In the genomic region with DNA sequence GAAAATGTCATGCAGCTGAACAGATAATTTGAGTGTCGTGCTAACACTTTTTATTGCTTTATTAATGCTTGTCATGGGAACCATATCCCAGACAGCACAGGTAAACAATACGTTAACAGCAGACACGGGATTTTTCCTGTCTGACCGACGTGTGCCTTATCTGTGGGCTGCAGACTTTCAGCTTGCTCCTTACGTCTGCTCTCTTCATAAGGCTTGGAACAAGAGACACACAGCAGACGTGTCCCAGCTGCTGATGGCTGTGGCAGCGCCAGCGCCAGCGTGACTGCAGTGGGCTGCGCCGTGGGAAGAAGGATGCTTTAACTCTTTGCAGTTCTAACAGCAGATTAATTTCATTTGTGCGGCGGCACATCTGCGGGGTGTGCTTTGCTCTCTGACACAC, we compare ENCODE assay signal across 9 mouse cellular contexts.
DNase-seq lines count a peak whose midpoint lies in the region; ATAC-seq lines count a peak whose summit lies in the region.
"Had no signal": no experiment of that assay in that cellular context is flagged by ENCODE, and none has a peak within 500 bp of the region (broad histone marks: within the 10 kb centered on the region; RNA-seq: fewer than 3 reads in every experiment).

No protein-coding gene starts in this region.

- no peaks in the 10 kb centered on the region for H3K27me3 ChIP-seq in hindbrain, embryonic 11.5 days (ENCODE audit: control insufficient read depth, insufficient read depth, low read length)
- H3K27me3 ChIP-seq in hindbrain, embryonic 10.5 days (ENCODE audit: insufficient read depth, poor library complexity, severe bottlenecking) = no peaks in the 10 kb centered on the region
- no peaks in the 10 kb centered on the region for H3K27me3 ChIP-seq in intestine, embryonic 16.5 days (replicated peaks; ENCODE audit: control insufficient read depth, insufficient read depth, low read length)
- no peaks in the 10 kb centered on the region for H3K27me3 ChIP-seq in stomach, embryonic 16.5 days (ENCODE audit: control insufficient read depth, insufficient read depth, low read length)

- H3K9me3 ChIP-seq in hindbrain, embryonic 11.5 days (ENCODE audit: control insufficient read depth, low read length) = no peaks in the 10 kb centered on the region
- no peaks in the 10 kb centered on the region for H3K9me3 ChIP-seq in hindbrain, embryonic 10.5 days
- no peaks in the 10 kb centered on the region for H3K9me3 ChIP-seq in intestine, embryonic 16.5 days (ENCODE audit: control insufficient read depth, low read length)
- H3K9me3 ChIP-seq in stomach, embryonic 16.5 days (replicated peaks; ENCODE audit: control insufficient read depth, low read length) = no peaks in the 10 kb centered on the region

- H3K9ac ChIP-seq in hindbrain, embryonic 11.5 days (ENCODE audit: low read depth, low read length) = no peak overlapping the region
- no peak overlapping the region for H3K9ac ChIP-seq in intestine, embryonic 16.5 days (ENCODE audit: low read depth, low read length)
- H3K9ac ChIP-seq in stomach, embryonic 16.5 days (ENCODE audit: low read length) = peak overlapping the region; percentile 33
- H3K9ac ChIP-seq: liver, embryonic 14.5 days had no signal

- no peaks in the 10 kb centered on the region for H3K36me3 ChIP-seq in hindbrain, embryonic 11.5 days (ENCODE audit: control insufficient read depth, insufficient read depth, low read length)
- H3K36me3 ChIP-seq in hindbrain, embryonic 10.5 days = no peaks in the 10 kb centered on the region
- no peaks in the 10 kb centered on the region for H3K36me3 ChIP-seq in intestine, embryonic 16.5 days (ENCODE audit: control insufficient read depth, insufficient read depth, low read length)
- H3K36me3 ChIP-seq in stomach, embryonic 16.5 days (ENCODE audit: control insufficient read depth, insufficient read depth, low read length) = no peaks in the 10 kb centered on the region

- DNase-seq in hindbrain, embryonic 11.5 days (ENCODE audit: low spot score) = peak; percentile 38
- no peak for DNase-seq in hindbrain, embryonic 10.5 days (ENCODE audit: low spot score)
- peak; percentile 61 to 69 for DNase-seq in frontal cortex, postnatal 36 days (ENCODE audit: low spot score in 2 of 2)
- DNase-seq in lung, postnatal 14 days = peak; percentile 49
- no peak for DNase-seq in retina, postnatal 1 day
- DNase-seq in ovary, postnatal 36 days (ENCODE audit: low spot score) = no peak

- H3K27ac ChIP-seq in hindbrain, embryonic 11.5 days (ENCODE audit: low read depth, low read length) = no peak overlapping the region
- H3K27ac ChIP-seq in hindbrain, embryonic 10.5 days = no peak overlapping the region
- H3K27ac ChIP-seq in intestine, embryonic 16.5 days (ENCODE audit: low read length) = 0 out of 2 replicates have a peak overlapping the region, but pooled peaks have one; percentile 7
- peak overlapping the region; percentile 74 for H3K27ac ChIP-seq in stomach, embryonic 16.5 days (ENCODE audit: low read length)
- H3K27ac ChIP-seq: liver, embryonic 14.5 days had no signal

- WGBS in hindbrain, embryonic 11.5 days = 55% methylated on average over 15 of the region's 15 CpGs
- whole genome bisulfite sequencing in hindbrain, embryonic 10.5 days = 60% methylated on average over 15 of the region's 15 CpGs
- WGBS in intestine, embryonic 16.5 days = 15% methylated on average over 15 of the region's 15 CpGs
- 23% methylated on average over 15 of the region's 15 CpGs for WGBS in stomach, embryonic 16.5 days

- H3K4me2 ChIP-seq in hindbrain, embryonic 11.5 days (replicated peaks; ENCODE audit: low read depth, low read length) = no peak overlapping the region
- H3K4me2 ChIP-seq in intestine, embryonic 16.5 days (ENCODE audit: low read depth, low read length) = peak overlapping the region; percentile 11; the same call in 1 of the 2 replicates
- peak overlapping the region; percentile 46 for H3K4me2 ChIP-seq in stomach, embryonic 16.5 days (ENCODE audit: low read depth, low read length)

- no peak overlapping the region for H3K4me3 ChIP-seq in hindbrain, embryonic 11.5 days (ENCODE audit: low read depth, low read length)
- H3K4me3 ChIP-seq in hindbrain, embryonic 10.5 days = no peak overlapping the region
- H3K4me3 ChIP-seq in intestine, embryonic 16.5 days (ENCODE audit: low read length) = 0 out of 2 replicates have a peak overlapping the region, but pooled peaks have one; percentile 1
- no peak overlapping the region; the same call in 1 of the 2 replicates for H3K4me3 ChIP-seq in stomach, embryonic 16.5 days (replicated peaks; ENCODE audit: low read length)

- H3K4me1 ChIP-seq in hindbrain, embryonic 11.5 days (replicated peaks; ENCODE audit: control insufficient read depth, insufficient read depth, low read length) = 0 out of 2 replicates have a peak, but pooled peaks cover 2% of the 10 kb centered on the region
- peaks cover 47% of the 10 kb centered on the region for H3K4me1 ChIP-seq in hindbrain, embryonic 10.5 days (replicated peaks)
- H3K4me1 ChIP-seq in intestine, embryonic 16.5 days (ENCODE audit: control insufficient read depth, insufficient read depth, low read length) = peaks cover 24% of the 10 kb centered on the region
- H3K4me1 ChIP-seq in stomach, embryonic 16.5 days (ENCODE audit: control insufficient read depth, insufficient read depth, low read length) = peaks cover 29% of the 10 kb centered on the region

- no peak for ATAC-seq in hindbrain, embryonic 11.5 days (ENCODE audit: low FRiP score)
- ATAC-seq in intestine, embryonic 16.5 days = peak; percentile 69
- ATAC-seq in stomach, embryonic 16.5 days (ENCODE audit: insufficient read depth, low FRiP score) = peak; percentile 68; the same call in 1 of the 2 replicates

Comparison
In these comparisons a context has a peak if more than half of its experiments do, and no peak if none do; other contexts are left out.
1. DNase-seq: peak in hindbrain, embryonic 11.5 days (single experiment), frontal cortex, postnatal 36 days (2 of 2) and lung, postnatal 14 days (single experiment); none in hindbrain, embryonic 10.5 days (single experiment), retina, postnatal 1 day (single experiment) and ovary, postnatal 36 days (single experiment).
2. H3K27ac ChIP-seq: peak in intestine, embryonic 16.5 days (single experiment) and stomach, embryonic 16.5 days (single experiment); none in hindbrain, embryonic 11.5 days (single experiment) and hindbrain, embryonic 10.5 days (single experiment).